Mouse (Mus musculus): ENCODE data around the gene Zc3h18. TPM values are rescaled to one million over a fixed set of nuclear protein-coding genes. Genes with fewer than 3 reads are reported as not detected.

The Zc3h18 gene
- polyA plus RNA-seq, 1 experiment, result 35.3 TPM

DNA sequence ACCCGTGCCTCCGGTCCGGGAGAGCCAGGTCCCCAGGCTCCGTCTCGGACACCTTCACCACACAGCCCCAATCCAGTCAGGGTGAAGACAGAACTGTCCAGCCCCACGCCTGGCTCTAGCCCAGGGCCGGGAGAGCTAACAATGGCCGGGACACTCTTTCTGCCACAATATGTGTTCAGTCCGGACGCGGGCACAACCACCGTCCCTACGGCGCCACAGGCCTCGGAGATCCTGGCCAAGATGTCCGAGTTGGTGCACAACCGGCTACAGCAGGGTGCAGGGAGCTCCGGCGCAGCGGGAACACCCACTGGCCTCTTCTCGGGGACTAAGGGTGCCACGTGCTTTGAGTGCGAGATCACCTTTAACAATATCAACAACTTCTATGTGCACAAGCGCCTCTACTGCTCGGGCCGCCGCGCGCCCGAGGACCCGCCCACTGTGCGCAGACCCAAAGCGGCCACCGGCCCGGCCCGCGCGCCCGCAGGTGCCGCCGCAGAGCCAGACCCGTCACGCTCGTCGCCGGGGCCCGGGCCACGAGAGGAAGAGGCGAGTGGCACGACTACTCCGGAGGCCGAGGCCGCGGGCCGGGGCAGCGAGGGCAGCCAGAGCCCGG lies 40.7 kb upstream of the Zc3h18 start:
- TF ChIP-seq CTCF (IDR thresholded peaks at IDR 0.05; ENCODE audit: low read depth, low read length), result no peak
- no peak for TF ChIP-seq POLR2A (IDR thresholded peaks at IDR 0.05; ENCODE audit: borderline replicate concordance, low read depth, low read length)
- peaks cover 10% of the 10 kb centered on the region for H3K4me1 ChIP-seq (ENCODE audit: control insufficient read depth, insufficient read depth, low read length)
- no peak overlapping the region for H3K27ac ChIP-seq (ENCODE audit: insufficient read depth, low read depth, low read length)
- H3K4me3 ChIP-seq (ENCODE audit: insufficient read depth, low read length), result no peak overlapping the region

DNA sequence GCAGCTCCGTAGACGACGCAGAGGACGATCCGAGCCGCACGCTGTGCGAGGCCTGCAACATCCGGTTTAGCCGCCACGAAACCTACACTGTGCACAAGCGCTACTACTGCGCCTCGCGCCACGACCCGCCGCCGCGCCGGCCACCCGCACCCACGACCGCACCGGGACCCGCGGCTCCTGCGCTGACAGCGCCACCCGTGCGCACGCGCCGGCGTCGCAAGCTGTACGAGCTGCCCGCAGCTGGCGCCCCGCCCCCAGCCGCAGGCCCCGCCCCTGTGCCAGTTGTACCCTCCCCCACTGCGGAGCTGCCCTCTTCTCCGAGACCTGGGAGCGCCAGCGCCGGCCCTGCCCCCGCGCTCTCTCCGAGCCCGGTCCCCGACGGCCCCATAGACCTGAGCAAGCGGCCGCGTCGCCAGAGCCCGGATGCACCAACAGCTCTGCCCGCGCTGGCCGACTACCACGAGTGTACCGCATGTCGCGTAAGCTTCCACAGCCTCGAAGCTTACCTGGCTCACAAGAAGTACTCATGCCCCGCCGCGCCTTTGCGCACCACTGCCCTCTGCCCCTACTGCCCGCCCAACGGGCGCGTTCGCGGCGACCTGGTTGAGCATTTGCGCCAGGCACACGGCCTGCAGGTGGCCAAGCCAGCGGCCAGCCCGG lies 40.0 kb upstream of the Zc3h18 start:
- peaks cover 5% of the 10 kb centered on the region for H3K4me1 ChIP-seq (ENCODE audit: control insufficient read depth, insufficient read depth, low read length)

DNA sequence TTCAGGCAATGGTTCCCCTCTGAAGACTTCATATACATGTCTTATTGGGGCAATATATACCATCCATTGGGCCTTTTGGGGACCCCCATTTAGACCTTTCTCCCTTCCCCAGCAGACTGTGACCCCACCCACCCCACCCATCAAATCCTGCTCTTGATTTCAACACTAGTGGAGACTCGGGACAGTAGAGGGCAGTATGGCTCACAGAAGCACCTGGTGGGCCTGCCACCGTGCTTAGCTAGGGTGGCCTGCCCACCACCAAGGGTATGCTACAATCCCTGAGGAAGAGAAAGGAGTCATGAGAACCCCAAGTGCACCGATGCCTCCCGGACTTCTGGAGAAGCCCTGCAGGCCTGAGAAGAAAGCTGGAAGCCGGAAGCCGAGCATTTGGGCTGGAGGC lies 37.6 kb upstream of the Zc3h18 start:
- TF ChIP-seq CTCF (IDR thresholded peaks at IDR 0.05; ENCODE audit: low read depth, low read length) (no peak; the same call in 1 of the 2 replicates), POLR2A (IDR thresholded peaks at IDR 0.05; ENCODE audit: borderline replicate concordance, low read depth, low read length) (no peak)
- H3K27ac ChIP-seq (ENCODE audit: insufficient read depth, low read depth, low read length), result no peak overlapping the region
- 0 out of 2 replicates have a peak, but pooled peaks cover 3% of the 10 kb centered on the region for H3K4me1 ChIP-seq (ENCODE audit: control insufficient read depth, insufficient read depth, low read length)
- H3K4me3 ChIP-seq (ENCODE audit: insufficient read depth, low read length), result no peak overlapping the region

More for the DNA sequence above, 40.0 kb upstream of the Zc3h18 start:
- TF ChIP-seq POLR2A (IDR thresholded peaks at IDR 0.05; ENCODE audit: borderline replicate concordance, low read depth, low read length), result no peak
- no peak for TF ChIP-seq CTCF (IDR thresholded peaks at IDR 0.05; ENCODE audit: low read depth, low read length)
- H3K27ac ChIP-seq (ENCODE audit: insufficient read depth, low read depth, low read length), result no peak overlapping the region
- no peak overlapping the region for H3K4me3 ChIP-seq (ENCODE audit: insufficient read depth, low read length)

DNA sequence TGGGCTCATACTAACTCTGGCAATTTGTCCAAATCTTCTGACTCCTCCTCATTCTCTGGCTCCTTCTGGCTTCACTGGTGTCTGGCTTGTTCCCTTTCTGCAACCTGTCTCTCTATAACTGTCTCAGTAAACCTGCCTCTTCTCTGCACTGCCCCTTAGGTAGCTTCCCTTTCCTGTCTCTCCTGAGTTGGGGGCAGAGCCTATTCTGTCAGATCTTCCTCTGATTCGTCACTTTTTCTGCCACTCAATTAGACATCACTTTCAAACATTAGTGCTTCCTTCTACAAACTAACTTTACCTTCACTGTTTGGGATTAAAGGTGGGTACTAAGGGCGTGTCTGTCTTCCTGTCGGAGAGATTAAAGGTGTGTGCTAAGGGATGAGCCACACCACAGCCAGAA lies 35.6 kb upstream of the Zc3h18 start:
- Histone ChIP-seq H3K4me1 (ENCODE audit: control insufficient read depth, insufficient read depth, low read length) (peaks cover 11% of the 10 kb centered on the region), H3K4me3 (ENCODE audit: insufficient read depth, low read length) (no peak overlapping the region), H3K27ac (ENCODE audit: insufficient read depth, low read depth, low read length) (no peak overlapping the region)
- TF ChIP-seq POLR2A (IDR thresholded peaks at IDR 0.05; ENCODE audit: borderline replicate concordance, low read depth, low read length) (no peak), CTCF (IDR thresholded peaks at IDR 0.05; ENCODE audit: low read depth, low read length) (no peak)

DNA sequence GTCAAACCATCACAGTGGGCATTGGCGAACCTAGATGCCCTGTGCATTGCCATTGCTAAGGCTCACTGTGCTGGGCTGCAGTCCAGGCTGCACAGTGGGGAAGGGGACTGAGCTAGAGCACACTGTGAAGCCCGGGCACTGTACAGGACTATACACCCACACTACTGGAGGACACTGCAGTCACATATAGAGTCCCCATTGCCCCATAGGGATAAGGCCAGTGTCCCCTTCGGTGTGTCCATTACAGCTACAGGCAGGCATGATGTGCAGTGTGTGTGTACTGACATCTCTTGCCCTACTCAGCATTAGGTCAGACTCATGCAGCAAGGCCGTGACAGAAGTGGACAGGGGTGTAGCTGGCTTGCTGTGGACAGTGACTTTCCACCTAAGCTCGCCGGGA lies 34.6 kb upstream of the Zc3h18 start:
- no peak for TF ChIP-seq CTCF (IDR thresholded peaks at IDR 0.05; ENCODE audit: low read depth, low read length)
- TF ChIP-seq POLR2A (IDR thresholded peaks at IDR 0.05; ENCODE audit: borderline replicate concordance, low read depth, low read length), result no peak
- Histone ChIP-seq H3K4me1 (ENCODE audit: control insufficient read depth, insufficient read depth, low read length) (peaks cover 13% of the 10 kb centered on the region), H3K27ac (ENCODE audit: insufficient read depth, low read depth, low read length) (no peak overlapping the region)

DNA sequence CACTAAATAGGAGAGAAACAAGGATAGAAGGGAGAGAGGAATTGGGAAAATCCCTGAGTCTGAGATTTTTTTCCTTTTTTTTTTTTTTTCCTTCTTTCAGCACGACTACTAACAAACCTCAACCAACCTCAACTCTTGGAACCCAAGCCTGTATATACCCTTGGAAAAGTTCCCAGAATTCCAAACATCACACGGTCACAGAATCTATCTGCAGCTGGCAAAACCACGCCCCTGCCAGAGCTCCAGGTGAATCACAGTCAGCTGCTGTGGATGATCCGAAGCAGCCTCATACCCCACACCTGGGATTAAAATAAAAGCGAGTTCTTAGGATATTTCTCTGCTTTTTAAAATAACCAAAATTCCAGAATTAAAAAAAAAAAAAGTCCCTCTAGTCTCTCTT lies 34.0 kb upstream of the Zc3h18 start:
- TF ChIP-seq POLR2A (IDR thresholded peaks at IDR 0.05; ENCODE audit: borderline replicate concordance, low read depth, low read length), result no peak
- TF ChIP-seq CTCF (IDR thresholded peaks at IDR 0.05; ENCODE audit: low read depth, low read length), result no peak
- no peak overlapping the region for H3K4me3 ChIP-seq (ENCODE audit: insufficient read depth, low read length)
- peaks cover 14% of the 10 kb centered on the region for H3K4me1 ChIP-seq (ENCODE audit: control insufficient read depth, insufficient read depth, low read length)
- H3K27ac ChIP-seq (ENCODE audit: insufficient read depth, low read depth, low read length), result no peak overlapping the region

More for the DNA sequence above, 34.6 kb upstream of the Zc3h18 start:
- H3K4me3 ChIP-seq (ENCODE audit: insufficient read depth, low read length), result no peak overlapping the region

DNA sequence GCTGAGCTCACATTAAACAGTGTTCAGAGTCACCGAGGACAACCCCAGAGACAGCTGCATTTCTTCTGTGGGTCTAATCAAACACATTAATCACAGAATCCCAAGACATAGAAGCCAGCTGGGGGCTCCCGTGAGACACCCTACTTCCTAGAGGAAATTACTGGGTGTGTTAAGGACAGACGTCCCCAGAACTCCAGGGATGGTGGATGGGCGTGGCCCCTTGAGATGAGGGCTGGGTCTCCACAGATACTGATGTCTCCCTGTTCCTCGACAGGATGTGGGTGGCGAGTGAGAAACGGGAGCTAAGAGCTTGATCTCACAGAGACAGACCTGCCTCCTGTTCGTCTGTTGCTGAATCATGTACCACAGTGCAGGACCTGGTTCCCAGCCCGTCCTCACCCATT lies 33.6 kb upstream of the Zc3h18 start:
- Histone ChIP-seq H3K4me3 (ENCODE audit: insufficient read depth, low read length) (no peak overlapping the region), H3K4me1 (ENCODE audit: control insufficient read depth, insufficient read depth, low read length) (peaks cover 18% of the 10 kb centered on the region), H3K27ac (ENCODE audit: insufficient read depth, low read depth, low read length) (no peak overlapping the region)
- TF ChIP-seq CTCF (IDR thresholded peaks at IDR 0.05; ENCODE audit: low read depth, low read length) (no peak), POLR2A (IDR thresholded peaks at IDR 0.05; ENCODE audit: borderline replicate concordance, low read depth, low read length) (no peak)

DNA sequence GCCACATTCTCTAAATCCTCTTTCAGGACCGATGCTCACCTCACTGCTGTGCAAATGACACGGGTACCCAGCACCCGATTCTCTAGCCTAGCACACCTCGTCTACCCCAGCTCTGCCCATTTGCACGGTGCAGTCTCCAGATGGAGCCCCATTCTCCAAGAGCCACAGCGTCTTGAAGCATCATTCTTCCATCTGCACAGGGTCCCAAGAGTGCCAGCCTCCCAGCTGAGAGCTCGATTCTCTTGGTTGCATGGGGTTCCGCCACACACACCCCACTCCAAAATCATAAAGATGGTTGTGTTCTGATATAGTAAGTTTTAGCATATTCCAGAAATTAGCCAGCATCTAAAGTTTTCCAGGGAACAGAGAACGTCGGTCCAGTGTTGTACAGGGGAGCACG lies 33.1 kb upstream of the Zc3h18 start:
- Histone ChIP-seq H3K4me3 (ENCODE audit: insufficient read depth, low read length) (peak overlapping the region; percentile 26; the same call in 1 of the 2 replicates), H3K27ac (ENCODE audit: insufficient read depth, low read depth, low read length) (no peak overlapping the region), H3K4me1 (ENCODE audit: control insufficient read depth, insufficient read depth, low read length) (peaks cover 23% of the 10 kb centered on the region)
- TF ChIP-seq CTCF (IDR thresholded peaks at IDR 0.05; ENCODE audit: low read depth, low read length) (no peak), POLR2A (IDR thresholded peaks at IDR 0.05; ENCODE audit: borderline replicate concordance, low read depth, low read length) (no peak)

DNA sequence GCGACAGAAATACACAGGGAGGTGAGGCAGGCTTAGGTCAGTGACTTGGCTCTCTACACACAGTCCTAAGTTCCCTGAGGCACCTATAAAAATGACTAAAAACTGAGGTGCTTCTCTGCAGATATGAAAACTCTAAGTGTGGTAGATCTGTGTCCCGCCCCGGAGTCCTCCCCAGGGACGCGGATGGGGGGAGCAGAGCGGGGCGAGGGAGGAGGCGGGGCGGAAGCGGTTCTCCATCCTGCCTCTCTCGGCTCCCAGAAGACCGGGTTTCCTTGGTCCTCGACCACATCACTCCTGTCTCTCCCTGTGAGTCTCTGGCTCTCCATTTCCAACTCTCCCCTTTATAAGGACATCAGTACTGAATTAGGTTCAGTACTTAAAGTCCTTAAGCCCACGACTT lies 32.7 kb upstream of the Zc3h18 start:
- H3K4me3 ChIP-seq (ENCODE audit: insufficient read depth, low read length), result peak overlapping the region; percentile 26; the same call in 1 of the 2 replicates
- no peak for TF ChIP-seq CTCF (IDR thresholded peaks at IDR 0.05; ENCODE audit: low read depth, low read length)
- no peak for TF ChIP-seq POLR2A (IDR thresholded peaks at IDR 0.05; ENCODE audit: borderline replicate concordance, low read depth, low read length)
- peaks cover 24% of the 10 kb centered on the region for H3K4me1 ChIP-seq (ENCODE audit: control insufficient read depth, insufficient read depth, low read length)
- H3K27ac ChIP-seq (ENCODE audit: insufficient read depth, low read depth, low read length), result no peak overlapping the region

DNA sequence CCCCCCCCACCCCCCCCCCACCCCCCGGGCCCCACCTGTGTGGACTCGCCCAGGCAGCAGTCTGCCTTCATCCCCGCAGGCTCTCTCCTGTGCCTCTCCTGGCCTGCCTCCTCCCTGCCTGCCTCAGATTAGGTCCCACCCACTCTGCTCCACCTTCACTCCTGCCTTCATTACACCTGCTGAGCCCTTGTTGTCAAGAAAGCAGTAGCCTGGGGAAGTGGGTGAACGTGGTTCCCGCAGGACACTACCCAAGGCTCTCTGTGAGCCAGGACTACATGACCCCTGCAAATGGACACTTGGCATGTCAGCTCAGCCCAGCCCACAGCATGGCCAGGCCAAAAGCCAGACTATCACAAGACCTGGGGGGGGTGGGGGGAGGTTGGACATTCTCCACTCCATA lies 32.2 kb upstream of the Zc3h18 start:
- Histone ChIP-seq H3K4me3 (ENCODE audit: insufficient read depth, low read length) (no peak overlapping the region), H3K4me1 (ENCODE audit: control insufficient read depth, insufficient read depth, low read length) (peaks cover 24% of the 10 kb centered on the region), H3K27ac (ENCODE audit: insufficient read depth, low read depth, low read length) (no peak overlapping the region)
- no peak for TF ChIP-seq POLR2A (IDR thresholded peaks at IDR 0.05; ENCODE audit: borderline replicate concordance, low read depth, low read length)
- TF ChIP-seq CTCF (IDR thresholded peaks at IDR 0.05; ENCODE audit: low read depth, low read length), result no peak
